Mouse (Mus musculus): ENCODE measurements around the gene Pcyt1a. TPM values are rescaled to one million over a fixed set of nuclear protein-coding genes. Genes with fewer than 3 reads are reported as not detected.

Gene Pcyt1a
- polyA plus RNA-seq, 1 experiment = 14.3 TPM

GRCm38 (mm10) chr16:32501459-32501858 lies 70.7 kb downstream of the Pcyt1a start:
- no peak overlapping the region for H3K4me3 ChIP-seq (ENCODE audit: insufficient read depth, poor library complexity, severe bottlenecking)
- H3K27me3 ChIP-seq (ENCODE audit: control insufficient read depth, insufficient read depth, insufficient read length) = peaks cover 14% of the 10 kb centered on the region
- H3K79me3 ChIP-seq (ENCODE audit: low read depth) = no peaks in the 10 kb centered on the region
- no peak for TF ChIP-seq MAX (IDR thresholded peaks at IDR 0.05)
- H3K36me3 ChIP-seq (ENCODE audit: control insufficient read depth, insufficient read depth) = no peaks in the 10 kb centered on the region
- H3K79me2 ChIP-seq (ENCODE audit: control insufficient read depth, insufficient read depth) = no peaks in the 10 kb centered on the region
- H3ac ChIP-seq (ENCODE audit: control insufficient read depth, insufficient read length, low read depth) = no peak overlapping the region

GRCm38 (mm10) chr16:32502621-32503335 lies 72.1 kb downstream of the Pcyt1a start:
- Histone ChIP-seq H3K79me2 (ENCODE audit: control insufficient read depth, insufficient read depth) (no peaks in the 10 kb centered on the region), H3K36me3 (ENCODE audit: control insufficient read depth, insufficient read depth) (no peaks in the 10 kb centered on the region), H3K4me3 (ENCODE audit: insufficient read depth, poor library complexity, severe bottlenecking) (no peak overlapping the region), H3K79me3 (ENCODE audit: low read depth) (no peaks in the 10 kb centered on the region), H3K27me3 (ENCODE audit: control insufficient read depth, insufficient read depth, insufficient read length) (peaks cover 14% of the 10 kb centered on the region), H3ac (ENCODE audit: control insufficient read depth, insufficient read length, low read depth) (no peak overlapping the region)
- TF ChIP-seq MYOG (IDR thresholded peaks at IDR 0.05; ENCODE audit: control insufficient read depth, extremely low read depth, insufficient read length) = no peak
- no peak for TF ChIP-seq USF1 (IDR thresholded peaks at IDR 0.05; ENCODE audit: low read depth)
- no peak for TF ChIP-seq FOSL1 (IDR thresholded peaks at IDR 0.05; ENCODE audit: insufficient read depth, low read length, poor library complexity, severe bottlenecking)
- no peak for TF ChIP-seq MYOD1 (IDR thresholded peaks at IDR 0.05; ENCODE audit: control insufficient read depth, insufficient read length, low read depth)
- no peak for TF ChIP-seq CEBPB (IDR thresholded peaks at IDR 0.05; ENCODE audit: low read depth)
- TF ChIP-seq CTCF (IDR thresholded peaks at IDR 0.05; ENCODE audit: control insufficient read depth, insufficient read depth, insufficient read length) = no peak
- no peak for TF ChIP-seq MAX (IDR thresholded peaks at IDR 0.05)

- Histone ChIP-seq H3K4me3 (ENCODE audit: insufficient read depth, poor library complexity, severe bottlenecking) (no peak overlapping the region), H3ac (ENCODE audit: control insufficient read depth, insufficient read length, low read depth) (no peak overlapping the region), H3K79me2 (ENCODE audit: control insufficient read depth, insufficient read depth) (no peaks in the 10 kb centered on the region), H3K36me3 (ENCODE audit: control insufficient read depth, insufficient read depth) (no peaks in the 10 kb centered on the region), H3K27me3 (ENCODE audit: control insufficient read depth, insufficient read depth, insufficient read length) (peaks cover 14% of the 10 kb centered on the region), H3K79me3 (ENCODE audit: low read depth) (no peaks in the 10 kb centered on the region)
- no peak for TF ChIP-seq CTCF (IDR thresholded peaks at IDR 0.05; ENCODE audit: control insufficient read depth, insufficient read depth, insufficient read length)
- no peak for TF ChIP-seq MYOG (IDR thresholded peaks at IDR 0.05; ENCODE audit: control insufficient read depth, extremely low read depth, insufficient read length)
- no peak for TF ChIP-seq USF1 (IDR thresholded peaks at IDR 0.05; ENCODE audit: low read depth)
- TF ChIP-seq MAX (IDR thresholded peaks at IDR 0.05) = no peak
- TF ChIP-seq FOSL1 (IDR thresholded peaks at IDR 0.05; ENCODE audit: insufficient read depth, low read length, poor library complexity, severe bottlenecking) = no peak
- TF ChIP-seq MYOD1 (IDR thresholded peaks at IDR 0.05; ENCODE audit: control insufficient read depth, insufficient read length, low read depth) = no peak
- TF ChIP-seq CEBPB (IDR thresholded peaks at IDR 0.05; ENCODE audit: low read depth) = no peak
Measured at GRCm38 (mm10) chr16:32503633-32504032, 72.9 kb downstream of the Pcyt1a start.

GRCm38 (mm10) chr16:32506298-32506697 lies 75.6 kb downstream of the Pcyt1a start:
- TF ChIP-seq FOSL1 (IDR thresholded peaks at IDR 0.05; ENCODE audit: insufficient read depth, low read length, poor library complexity, severe bottlenecking) = no peak
- TF ChIP-seq MYOD1 (IDR thresholded peaks at IDR 0.05; ENCODE audit: control insufficient read depth, insufficient read length, low read depth) = no peak
- no peak for TF ChIP-seq CTCF (IDR thresholded peaks at IDR 0.05; ENCODE audit: control insufficient read depth, insufficient read depth, insufficient read length)
- no peak for TF ChIP-seq MAX (IDR thresholded peaks at IDR 0.05)
- no peak for TF ChIP-seq MYOG (IDR thresholded peaks at IDR 0.05; ENCODE audit: control insufficient read depth, extremely low read depth, insufficient read length)
- no peak for TF ChIP-seq CEBPB (IDR thresholded peaks at IDR 0.05; ENCODE audit: low read depth)
- TF ChIP-seq USF1 (IDR thresholded peaks at IDR 0.05; ENCODE audit: low read depth) = no peak
- H3K36me3 ChIP-seq (ENCODE audit: control insufficient read depth, insufficient read depth) = no peaks in the 10 kb centered on the region
- H3K79me2 ChIP-seq (ENCODE audit: control insufficient read depth, insufficient read depth) = no peaks in the 10 kb centered on the region
- H3K4me3 ChIP-seq (ENCODE audit: insufficient read depth, poor library complexity, severe bottlenecking) = no peak overlapping the region
- no peaks in the 10 kb centered on the region for H3K79me3 ChIP-seq (ENCODE audit: low read depth)
- H3ac ChIP-seq (ENCODE audit: control insufficient read depth, insufficient read length, low read depth) = no peak overlapping the region
- peaks cover 8% of the 10 kb centered on the region for H3K27me3 ChIP-seq (ENCODE audit: control insufficient read depth, insufficient read depth, insufficient read length)

- peaks cover 5% of the 10 kb centered on the region for H3K27me3 ChIP-seq (ENCODE audit: control insufficient read depth, insufficient read depth, insufficient read length)
- TF ChIP-seq MYOG (IDR thresholded peaks at IDR 0.05; ENCODE audit: control insufficient read depth, extremely low read depth, insufficient read length) = no peak
- no peak for TF ChIP-seq FOSL1 (IDR thresholded peaks at IDR 0.05; ENCODE audit: insufficient read depth, low read length, poor library complexity, severe bottlenecking)
- TF ChIP-seq USF1 (IDR thresholded peaks at IDR 0.05; ENCODE audit: low read depth) = no peak
- TF ChIP-seq MYOD1 (IDR thresholded peaks at IDR 0.05; ENCODE audit: control insufficient read depth, insufficient read length, low read depth) = no peak
- TF ChIP-seq CTCF (IDR thresholded peaks at IDR 0.05; ENCODE audit: control insufficient read depth, insufficient read depth, insufficient read length) = no peak
- no peak for TF ChIP-seq MAX (IDR thresholded peaks at IDR 0.05)
- TF ChIP-seq CEBPB (IDR thresholded peaks at IDR 0.05; ENCODE audit: low read depth) = no peak
- no peaks in the 10 kb centered on the region for H3K79me3 ChIP-seq (ENCODE audit: low read depth)
- H3ac ChIP-seq (ENCODE audit: control insufficient read depth, insufficient read length, low read depth) = no peak overlapping the region
- H3K79me2 ChIP-seq (ENCODE audit: control insufficient read depth, insufficient read depth) = no peaks in the 10 kb centered on the region
- no peak overlapping the region for H3K4me3 ChIP-seq (ENCODE audit: insufficient read depth, poor library complexity, severe bottlenecking)
- no peaks in the 10 kb centered on the region for H3K36me3 ChIP-seq (ENCODE audit: control insufficient read depth, insufficient read depth)
Measured at GRCm38 (mm10) chr16:32506868-32507267, 76.1 kb downstream of the Pcyt1a start.

- TF ChIP-seq CTCF (IDR thresholded peaks at IDR 0.05; ENCODE audit: control insufficient read depth, insufficient read depth, insufficient read length) (peak; percentile 93), CEBPB (IDR thresholded peaks at IDR 0.05; ENCODE audit: low read depth) (no peak)
- H3K79me3 ChIP-seq (ENCODE audit: low read depth) = no peaks in the 10 kb centered on the region
Measured at GRCm38 (mm10) chr16:32507407-32507806, 76.7 kb downstream of the Pcyt1a start.

More at GRCm38 (mm10) chr16:32507407-32507806, 76.7 kb downstream of the Pcyt1a start:
- no peak overlapping the region for H3K4me3 ChIP-seq (ENCODE audit: insufficient read depth, poor library complexity, severe bottlenecking)
- no peak overlapping the region for H3ac ChIP-seq (ENCODE audit: control insufficient read depth, insufficient read length, low read depth)
- no peaks in the 10 kb centered on the region for H3K79me2 ChIP-seq (ENCODE audit: control insufficient read depth, insufficient read depth)
- peaks cover 5% of the 10 kb centered on the region for H3K27me3 ChIP-seq (ENCODE audit: control insufficient read depth, insufficient read depth, insufficient read length)
- no peaks in the 10 kb centered on the region for H3K36me3 ChIP-seq (ENCODE audit: control insufficient read depth, insufficient read depth)

Data from C2C12 (cell line).